Mouse (Mus musculus) myocyte (in vitro differentiated cells): ENCODE results near the gene Gm49673. TPM values are rescaled to one million over a fixed set of nuclear protein-coding genes. Genes with fewer than 3 reads are reported as not detected.
"Not testable (repeated sequence)": the region's sequence is repeated elsewhere in the genome, so short reads cannot be mapped to it uniquely, and the experiment has no call there.

Experiments
- H3K27me3 ChIP-seq: one replicate; pipeline ENCODE4 v1.6.1; 2011; ENCODE audit not compliant: control insufficient read depth, insufficient read depth, insufficient read length
- H3K36me3 ChIP-seq: one replicate; pipeline ENCODE4 v1.6.1; 2011; ENCODE audit not compliant: control insufficient read depth, insufficient read depth
- H3K4me2 ChIP-seq: one replicate; pipeline ENCODE4 v1.6.1; 2011; ENCODE audit warnings: low read depth, control low read depth
- H3K4me3 ChIP-seq: one replicate; pipeline ENCODE4 v1.5.1; 2011; ENCODE audit warnings: mild to moderate bottlenecking, control low read depth, moderate library complexity
- H3K79me2 ChIP-seq: one replicate; pipeline ENCODE4 v1.6.1; 2011; ENCODE audit not compliant: control insufficient read depth, insufficient read depth
- H3ac ChIP-seq: one replicate; pipeline ENCODE4 v1.6.1; 2011; ENCODE audit not compliant: control insufficient read depth, insufficient read length
- polyA plus RNA-seq: library from polyadenylated mRNA; unstranded; fragments of >200 nt; fragmentation: generic; extraction: Trizol; gene quantifications from one replicate; pipeline ENCODE4 v1.2.1, GENCODE M21; 2012; ENCODE audit warnings: missing spikeins

Gene Gm49673
- polyA plus RNA-seq, 1 experiment = not detected

DNA sequence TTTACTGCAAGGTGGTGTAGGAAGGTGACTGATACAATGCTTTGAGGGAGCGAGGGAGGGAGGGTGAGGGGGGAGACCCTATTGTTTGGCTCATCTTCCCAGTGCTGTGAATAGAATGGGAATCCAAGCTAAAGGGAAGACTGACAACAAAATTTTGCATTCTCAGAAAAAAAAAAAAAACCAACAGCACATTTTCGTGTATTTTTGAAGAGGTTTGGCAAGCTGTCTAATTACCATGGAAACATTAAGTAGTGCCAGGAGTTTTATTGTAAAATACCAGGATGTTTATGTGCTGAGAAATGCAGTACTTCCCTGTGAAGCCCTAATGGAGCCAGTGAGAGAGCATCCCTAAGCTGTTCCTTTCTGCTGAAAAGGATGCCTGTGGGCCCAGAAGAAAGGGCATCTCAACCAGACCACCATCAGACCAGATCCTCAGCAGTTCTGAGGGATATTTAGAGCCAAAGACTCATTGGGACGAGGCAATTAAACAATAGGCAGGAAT is 90.9 kb downstream of the Gm49673 start:
- not testable (repeated sequence) for H3K4me2 ChIP-seq, H3K27me3 ChIP-seq, H3K4me3 ChIP-seq, H3K36me3 ChIP-seq, H3ac ChIP-seq, H3K79me2 ChIP-seq

DNA sequence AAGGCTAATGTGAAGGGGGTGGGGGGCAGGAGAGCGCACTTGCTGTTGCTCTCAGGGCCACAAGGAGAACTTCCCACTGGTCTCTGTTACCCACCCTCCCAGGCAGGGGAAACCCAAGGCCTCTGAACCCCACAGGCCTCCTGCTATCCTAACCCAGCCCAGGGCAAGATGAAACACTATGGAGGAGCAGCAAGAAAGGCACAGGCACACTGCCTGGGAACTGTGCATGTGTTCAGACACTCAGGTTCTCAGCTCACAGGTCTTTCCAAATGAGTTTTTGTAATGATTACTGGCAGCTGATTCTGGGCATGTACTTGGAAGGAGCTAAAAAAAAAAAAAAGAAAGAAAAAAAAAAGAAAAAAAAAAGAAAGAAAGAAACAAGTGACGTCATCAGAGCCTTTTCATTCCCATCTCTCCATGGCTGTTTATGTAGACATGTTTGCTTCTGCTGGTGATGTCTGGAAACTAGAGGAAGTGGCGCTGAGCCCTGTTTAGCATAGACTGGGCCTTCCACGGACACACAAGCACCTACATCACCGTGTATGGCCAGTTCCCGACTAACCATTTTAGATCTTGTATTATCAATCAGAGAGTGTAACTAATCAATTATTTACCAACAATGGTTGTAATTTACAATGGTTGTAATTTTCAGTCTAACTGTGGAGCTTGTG is 91.5 kb downstream of the Gm49673 start:
- not testable (repeated sequence) for H3ac ChIP-seq, H3K4me3 ChIP-seq, H3K36me3 ChIP-seq, H3K27me3 ChIP-seq, H3K79me2 ChIP-seq, H3K4me2 ChIP-seq

DNA sequence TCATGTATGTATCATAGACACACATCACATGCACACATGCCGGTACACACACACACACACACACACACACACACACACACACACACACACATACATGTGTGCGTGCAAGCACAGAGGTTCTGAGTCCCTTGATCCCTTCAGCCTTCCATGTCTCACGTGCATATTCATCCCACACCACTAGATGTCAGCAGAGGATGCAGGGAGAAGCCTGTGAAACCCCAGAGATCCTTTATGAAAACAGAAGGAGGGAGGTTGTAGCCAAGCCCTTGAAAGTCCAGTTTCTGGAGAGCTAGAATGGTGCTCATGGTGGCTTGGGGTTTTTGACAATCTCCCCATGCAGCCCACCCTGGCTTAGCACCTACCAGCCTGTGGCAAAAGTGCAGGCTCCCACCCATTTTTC is 96.3 kb downstream of the Gm49673 start:
- H3K79me2 ChIP-seq = not testable (repeated sequence)

DNA sequence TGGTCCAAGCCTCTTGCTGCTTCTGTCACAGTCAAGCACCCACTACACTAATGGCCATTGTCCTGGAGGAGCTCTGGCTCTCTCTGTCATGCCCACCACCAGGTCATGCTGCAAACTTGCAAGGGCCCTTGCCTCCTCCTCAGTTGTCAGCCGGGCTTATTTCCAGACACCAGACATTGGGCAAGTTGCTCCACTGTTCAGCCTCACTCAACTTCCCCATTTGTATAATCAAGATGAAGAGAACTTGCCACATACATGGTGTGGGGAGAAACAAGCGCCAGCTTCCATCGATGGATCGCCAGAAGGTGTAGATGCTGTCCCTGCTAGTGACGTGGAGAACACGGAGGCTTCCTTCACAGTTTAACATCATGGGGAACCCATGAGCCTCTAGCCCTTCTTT is 97.4 kb downstream of the Gm49673 start:
- not testable (repeated sequence) for H3K79me2 ChIP-seq, H3K4me3 ChIP-seq

More for the DNA sequence above, 96.3 kb downstream of the Gm49673 start:
- not testable (repeated sequence) for H3K36me3 ChIP-seq, H3K4me2 ChIP-seq, H3K4me3 ChIP-seq, H3ac ChIP-seq, H3K27me3 ChIP-seq

DNA sequence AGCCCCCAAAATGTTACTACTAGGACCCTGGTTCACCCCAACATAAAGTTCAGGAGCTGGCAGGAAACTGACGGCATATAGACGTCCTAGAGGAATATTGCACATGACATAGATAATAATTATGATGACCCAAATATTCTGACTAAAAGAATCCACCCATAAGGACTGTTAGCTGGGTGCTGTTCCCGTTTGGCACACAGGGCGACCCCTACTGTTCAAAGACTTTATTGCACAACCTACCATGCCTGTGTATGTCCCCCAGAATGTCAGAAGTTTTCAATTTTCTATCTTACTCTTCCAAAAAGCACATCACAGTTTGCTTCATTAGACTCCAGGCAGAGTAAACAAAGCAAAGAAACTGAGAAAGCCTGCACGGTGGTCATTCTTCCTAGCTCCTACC is 101.4 kb downstream of the Gm49673 start:
- H3ac ChIP-seq, H3K27me3 ChIP-seq, H3K36me3 ChIP-seq, H3K79me2 ChIP-seq, H3K4me2 ChIP-seq, H3K4me3 ChIP-seq: not testable (repeated sequence)

More for the DNA sequence above, 97.4 kb downstream of the Gm49673 start:
- H3K36me3 ChIP-seq, H3ac ChIP-seq, H3K27me3 ChIP-seq, H3K4me2 ChIP-seq: not testable (repeated sequence)

DNA sequence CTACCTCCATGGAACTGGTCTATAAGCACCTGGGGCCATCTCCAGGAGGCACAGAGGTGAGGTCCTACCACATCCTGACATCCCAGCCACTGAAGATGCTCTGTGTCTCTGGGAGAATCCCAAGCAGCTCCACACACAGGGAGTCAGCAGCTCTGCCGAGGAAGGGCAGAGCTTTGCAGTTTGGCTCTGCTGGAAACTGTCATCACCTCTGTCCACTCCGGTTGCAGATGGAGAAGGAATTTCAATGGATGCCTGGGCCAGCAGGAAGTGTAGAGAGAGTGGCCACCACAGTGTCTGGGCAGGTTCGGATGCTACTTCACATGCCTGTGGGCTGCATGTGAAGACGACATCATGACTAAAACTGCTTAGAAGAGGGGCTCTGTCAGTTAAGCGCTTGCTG is 106.4 kb downstream of the Gm49673 start:
- H3K27me3 ChIP-seq, H3K4me3 ChIP-seq: not testable (repeated sequence)

DNA sequence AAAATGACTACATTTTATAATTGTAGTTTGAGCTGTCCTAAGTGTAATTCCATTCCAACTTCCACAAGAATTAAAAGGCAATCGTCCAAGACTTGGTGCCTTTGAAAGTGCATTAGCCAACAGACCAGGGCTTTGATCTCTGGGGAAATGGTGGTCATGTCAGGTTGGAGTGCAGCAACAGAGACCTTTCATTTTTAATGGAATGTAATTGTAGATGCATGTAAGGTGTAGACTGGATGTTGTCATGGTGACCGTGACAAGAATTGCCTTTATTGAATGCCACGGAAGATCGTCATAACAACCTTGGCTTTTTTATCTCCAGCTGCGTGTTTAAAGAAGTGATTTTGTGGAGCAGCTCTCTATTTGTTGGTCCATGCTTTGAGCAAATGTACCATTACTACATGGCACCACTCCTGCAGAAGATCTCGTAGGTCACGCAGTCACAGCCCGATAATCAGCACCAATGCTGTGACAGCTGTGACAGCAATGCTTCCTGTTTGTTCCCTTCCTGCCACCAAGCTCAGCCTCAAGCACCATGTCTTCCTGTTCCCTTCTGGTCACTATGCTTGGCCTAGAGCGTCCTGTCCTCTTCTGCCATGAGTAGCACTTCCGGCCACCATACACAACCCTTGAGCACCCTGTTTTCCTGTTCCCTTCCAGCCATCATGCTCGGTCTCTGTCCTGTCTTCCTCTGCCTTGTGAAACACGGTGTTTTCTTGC is 107.5 kb downstream of the Gm49673 start:
- H3ac ChIP-seq, H3K27me3 ChIP-seq, H3K4me2 ChIP-seq, H3K4me3 ChIP-seq, H3K36me3 ChIP-seq, H3K79me2 ChIP-seq: not testable (repeated sequence)

More for the DNA sequence above, 106.4 kb downstream of the Gm49673 start:
- H3ac ChIP-seq, H3K4me2 ChIP-seq, H3K36me3 ChIP-seq, H3K79me2 ChIP-seq: not testable (repeated sequence)

DNA sequence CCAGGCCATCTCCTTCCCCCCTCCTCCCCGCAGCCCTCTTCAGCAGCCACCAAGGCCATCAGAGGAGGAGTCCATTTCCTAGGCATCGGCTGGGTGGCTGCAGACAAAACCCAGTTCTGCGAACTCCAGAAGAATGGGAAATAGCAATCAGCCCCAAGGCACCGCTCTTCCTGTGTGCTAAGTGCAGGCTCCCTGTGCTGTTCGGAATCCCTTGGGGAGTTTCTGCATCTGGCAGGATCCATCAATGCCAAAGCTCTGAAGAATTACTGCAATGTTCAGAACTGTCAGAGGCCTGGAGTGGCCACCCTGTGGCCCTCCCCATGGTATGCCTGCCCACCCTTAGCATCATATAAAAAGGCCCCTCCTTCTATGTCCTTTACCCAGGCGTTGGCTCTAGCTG is 110.6 kb downstream of the Gm49673 start:
- not testable (repeated sequence) for H3K79me2 ChIP-seq, H3ac ChIP-seq, H3K27me3 ChIP-seq, H3K4me3 ChIP-seq, H3K4me2 ChIP-seq, H3K36me3 ChIP-seq

Other genes with a start within 250 kb of the Gm49673 start
- gene Tagap, start 221.8 kb downstream of the Gm49673 start, polyA plus RNA-seq = 1.0 TPM
- 53.7 TPM for gene Rsph3a, start 202.2 kb downstream of the Gm49673 start, polyA plus RNA-seq
- 151 TPM for gene Rnaset2a, start 309 bp upstream of the Gm49673 start, polyA plus RNA-seq
- gene Fgfr1op, start 17.7 kb upstream of the Gm49673 start, polyA plus RNA-seq = 5.3 TPM
- not detected for gene Ccr6, start 88.3 kb upstream of the Gm49673 start, polyA plus RNA-seq
- 66.6 TPM for gene Mpc1, start 135.1 kb upstream of the Gm49673 start, polyA plus RNA-seq
- 56.2 TPM for gene Sft2d1, start 163.3 kb upstream of the Gm49673 start, polyA plus RNA-seq
- 0.19 TPM for gene Prr18, start 189.7 kb upstream of the Gm49673 start, polyA plus RNA-seq
- gene T2, start 208.2 kb upstream of the Gm49673 start, polyA plus RNA-seq = 0.07 TPM